Mouse (Mus musculus): Measurements from ENCODE around the gene Smarcd1.

DNA sequence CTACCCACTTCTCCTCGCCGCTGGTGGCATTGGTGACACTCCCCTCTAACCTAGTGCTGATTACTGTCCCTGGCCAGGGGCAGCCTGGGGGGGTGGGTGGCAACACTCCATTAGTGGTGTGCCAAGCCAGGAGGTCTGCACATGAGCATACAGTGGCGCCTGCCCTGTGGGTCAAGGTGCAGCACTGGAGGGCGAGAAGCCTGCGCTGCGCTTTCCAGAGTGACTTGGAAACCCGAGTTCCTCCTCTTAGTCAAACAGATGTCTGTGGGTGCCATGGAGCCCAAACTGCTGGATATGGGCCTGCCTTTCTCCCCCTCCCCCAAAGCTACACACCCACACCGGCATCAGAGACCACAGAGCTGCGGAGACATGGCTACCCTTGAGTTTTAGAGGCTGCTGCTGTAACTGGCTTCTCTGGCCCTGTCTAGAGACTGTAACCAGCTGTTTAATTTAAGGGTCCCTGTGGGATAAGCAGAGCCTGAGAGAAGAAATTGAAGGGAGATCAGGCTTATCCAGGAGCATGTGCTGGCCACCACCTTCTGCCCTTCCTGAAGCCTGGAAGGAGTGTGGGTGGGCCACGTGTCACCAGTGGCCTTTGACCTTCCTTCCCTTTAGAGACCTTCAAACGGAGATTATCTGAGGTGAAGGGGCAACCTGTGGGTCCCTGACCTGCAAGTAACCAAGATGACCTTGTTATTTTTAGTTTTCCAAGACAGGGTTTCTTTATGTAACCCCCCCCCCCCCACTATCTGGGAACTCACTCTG is 14.2 kb downstream of the Smarcd1 start:
- no peak for TF ChIP-seq POLR2A (IDR thresholded peaks at IDR 0.05; ENCODE audit: low read depth, low read length)
- TF ChIP-seq CTCF (IDR thresholded peaks at IDR 0.05; ENCODE audit: extremely low read depth, insufficient read length, insufficient replicate concordance, low read depth, low read length): no peak

All from small intestine, adult 2 months (tissue).